Mouse (Mus musculus) thymus, adult 2 months (tissue): ENCODE measurements around the gene Lrba.

Experiments used
- CTCF ChIP-seq: fragments of 200-500 bp; IDR thresholded peaks from 2 replicates; pipeline ENCODE4 v1.5.1; 2012; ENCODE audit warnings: mild to moderate bottlenecking, control low read depth, low read length, moderate library complexity, borderline replicate concordance; ENCODE audit not compliant: control insufficient read depth, poor library complexity, insufficient read depth; ENCODE audit errors: extremely low read depth
- POLR2A ChIP-seq: fragments of 200-500 bp; IDR thresholded peaks from 2 replicates; pipeline ENCODE4 v1.6.1; 2012; ENCODE audit warnings: mild to moderate bottlenecking, low read length, control low read depth, moderate library complexity; ENCODE audit not compliant: control insufficient read depth, poor library complexity, insufficient read depth; ENCODE audit errors: extremely low read depth

- TF ChIP-seq POLR2A (no peak), CTCF (no peak)
Measured at GRCm38 (mm10) chr3:86779704-86780103, 555.2 kb downstream of the Lrba start.
